ENCODE assay signal across 8 mouse cellular contexts in the genomic region with DNA sequence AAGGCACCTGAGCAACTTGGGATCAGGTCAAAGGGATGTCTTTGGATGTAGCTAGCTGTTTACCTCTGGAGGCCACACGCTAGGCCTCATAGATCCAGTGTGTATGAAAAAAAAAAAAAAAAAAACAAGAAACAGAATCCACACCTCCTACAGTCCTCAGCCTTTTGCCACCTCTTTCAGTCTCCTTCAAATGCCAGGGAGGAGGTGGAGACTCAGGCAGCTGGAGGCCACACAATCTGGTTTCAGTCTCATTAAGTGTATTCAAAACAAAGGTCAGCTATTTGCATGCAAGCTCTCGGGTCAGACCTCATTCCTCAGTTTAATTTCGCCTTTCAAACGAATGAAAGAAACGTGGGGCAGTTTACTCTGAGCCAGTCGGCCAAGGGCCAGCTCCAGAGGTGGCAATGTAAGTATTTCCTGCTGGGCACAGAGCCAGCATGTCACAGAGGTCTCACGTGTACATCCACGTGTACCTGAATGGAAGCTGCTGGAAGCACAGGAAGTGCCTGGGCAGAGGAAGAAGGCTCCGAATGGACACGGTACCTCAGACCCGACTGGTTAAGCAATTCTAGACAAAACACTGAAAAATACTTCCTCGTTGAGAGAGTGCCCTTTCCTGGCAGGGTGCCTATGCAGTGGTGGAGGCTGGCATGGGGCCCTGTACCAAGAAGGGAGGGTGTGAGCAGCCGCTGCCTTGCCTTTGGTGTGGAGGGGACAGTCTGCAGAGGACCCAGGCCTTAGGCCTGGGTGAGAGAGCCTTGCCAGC.
DNase-seq lines count a peak whose midpoint lies in the region; ATAC-seq lines count a peak whose summit lies in the region.

No protein-coding gene starts in this region.

- no peaks in the 10 kb centered on the region for H3K9me3 ChIP-seq in forebrain, embryonic 14.5 days (replicated peaks; ENCODE audit: control insufficient read depth, low read length)
- H3K9me3 ChIP-seq in lung, embryonic 15.5 days, result no peaks in the 10 kb centered on the region

- no peaks in the 10 kb centered on the region for H3K27me3 ChIP-seq in forebrain, embryonic 14.5 days (replicated peaks; ENCODE audit: control insufficient read depth, insufficient read depth, low read length)
- H3K27me3 ChIP-seq in lung, embryonic 15.5 days, result no peaks in the 10 kb centered on the region

- no peak overlapping the region for H3K4me3 ChIP-seq in forebrain, embryonic 14.5 days (ENCODE audit: low read depth, low read length)
- H3K4me3 ChIP-seq in lung, embryonic 15.5 days, result no peak overlapping the region

- no peak overlapping the region for H3K4me2 ChIP-seq in forebrain, embryonic 14.5 days (ENCODE audit: low read length)
- no peak overlapping the region for H3K4me2 ChIP-seq in lung, embryonic 15.5 days

- H3K27ac ChIP-seq in forebrain, embryonic 14.5 days (ENCODE audit: low read depth, low read length), result peak overlapping the region; percentile 44; the same call in 1 of the 2 replicates
- peak overlapping the region; percentile 69 for H3K27ac ChIP-seq in lung, embryonic 15.5 days

- ATAC-seq in forebrain, embryonic 14.5 days, result peak; percentile 50
- ATAC-seq in lung, embryonic 15.5 days (ENCODE audit: borderline replicate concordance, extremely low read depth, low FRiP score, low TSS enrichment), result peak; percentile 71

- 4% methylated on average over 13 of the region's 13 CpGs for WGBS in forebrain, embryonic 14.5 days
- WGBS in lung, embryonic 15.5 days, result 11% methylated on average over 13 of the region's 13 CpGs

- H3K36me3 ChIP-seq in forebrain, embryonic 14.5 days (ENCODE audit: control insufficient read depth, insufficient read depth, low read length), result no peaks in the 10 kb centered on the region
- H3K36me3 ChIP-seq in lung, embryonic 15.5 days, result no peaks in the 10 kb centered on the region

- no peak overlapping the region for H3K9ac ChIP-seq in forebrain, embryonic 14.5 days (ENCODE audit: low read length)
- H3K9ac ChIP-seq in lung, embryonic 15.5 days, result no peak overlapping the region

- peak; percentile 90 for DNase-seq in Muller cell, postnatal 12 days (ENCODE audit: inconsistent ontology term)
- DNase-seq in adrenal gland, postnatal 4 days (ENCODE audit: low spot score in 2 of 2), result peak; percentile 70 to 80
- DNase-seq in forebrain, embryonic 14.5 days (ENCODE audit: low spot score), result peak; percentile 84
- peak; percentile 72 to 76 for DNase-seq in heart, postnatal 10 days
- DNase-seq in kidney, postnatal 36 days, result peak; percentile 94 to 98
- peak; percentile 76 for DNase-seq in right cerebral cortex, postnatal 4 days
- DNase-seq in embryo, embryonic 10.5 days (ENCODE audit: low spot score), result no peak

- intact Hi-C loops in heart, postnatal 10 days (cut with DNase I), result no loop called here

- peaks cover 52% of the 10 kb centered on the region for H3K4me1 ChIP-seq in forebrain, embryonic 14.5 days (ENCODE audit: control insufficient read depth, insufficient read depth, low read length)
- H3K4me1 ChIP-seq in lung, embryonic 15.5 days, result peaks cover 23% of the 10 kb centered on the region
